Mouse (Mus musculus) yolk sac, embryonic 10.5 days (tissue): ENCODE results near the gene Pde11a.

ENCODE experiments used
- DNase-seq: peaks from one replicate; pipeline ENCODE4 v3.0.0-alpha.2; 2017; ENCODE audit warnings: low spot score

Gene Pde11a

GRCm38 (mm10) chr2:76052897-76053505, 285.6 kb downstream of the Pde11a start:
- DNase-seq = no peak

GRCm38 (mm10) chr2:76051385-76051784, 287.2 kb downstream of the Pde11a start:
- DNase-seq = no peak

- no peak for DNase-seq
These were observed 287.7 kb downstream of the Pde11a start for GRCm38 (mm10) chr2:76050911-76051310.

GRCm38 (mm10) chr2:76050092-76050491, 288.5 kb downstream of the Pde11a start:
- DNase-seq = no peak

- DNase-seq = no peak
These were observed 289.0 kb downstream of the Pde11a start for GRCm38 (mm10) chr2:76049529-76049928.

GRCm38 (mm10) chr2:76047740-76048139, 290.8 kb downstream of the Pde11a start:
- DNase-seq = no peak

- DNase-seq = no peak
These were observed 296.4 kb downstream of the Pde11a start for GRCm38 (mm10) chr2:76042210-76042609.

GRCm38 (mm10) chr2:76040116-76040515, 298.5 kb downstream of the Pde11a start:
- DNase-seq = no peak

GRCm38 (mm10) chr2:76030080-76030479, 308.5 kb downstream of the Pde11a start:
- DNase-seq = no peak

- peak; percentile 19 for DNase-seq
These were observed 309.3 kb downstream of the Pde11a start for GRCm38 (mm10) chr2:76029081-76029901.

GRCm38 (mm10) chr2:76016890-76017289, 321.7 kb downstream of the Pde11a start:
- DNase-seq = no peak

GRCm38 (mm10) chr2:76016136-76016535, 322.4 kb downstream of the Pde11a start:
- DNase-seq = no peak

GRCm38 (mm10) chr2:76015460-76015859, 323.1 kb downstream of the Pde11a start:
- DNase-seq = no peak

GRCm38 (mm10) chr2:76014659-76015058, 323.9 kb downstream of the Pde11a start:
- no peak for DNase-seq

- DNase-seq = no peak
These were observed 332.4 kb downstream of the Pde11a start for GRCm38 (mm10) chr2:76006194-76006593.

- no peak for DNase-seq
These were observed 335.7 kb downstream of the Pde11a start for GRCm38 (mm10) chr2:76002899-76003298.

GRCm38 (mm10) chr2:76001392-76001791, 337.2 kb downstream of the Pde11a start:
- DNase-seq = peak; percentile 63

GRCm38 (mm10) chr2:75999636-76000035, 338.9 kb downstream of the Pde11a start:
- DNase-seq = peak; percentile 80

- DNase-seq = peak; percentile 17
These were observed 339.9 kb downstream of the Pde11a start for GRCm38 (mm10) chr2:75998692-75999091.

GRCm38 (mm10) chr2:75997726-75998125, 340.8 kb downstream of the Pde11a start:
- peak; percentile 87 for DNase-seq

GRCm38 (mm10) chr2:75994841-75995240, 343.7 kb downstream of the Pde11a start:
- no peak for DNase-seq

- DNase-seq = no peak
These were observed 346.9 kb downstream of the Pde11a start for GRCm38 (mm10) chr2:75991581-75992205.
